9 mouse cellular contexts compared by ENCODE assay signal in the genomic region with DNA sequence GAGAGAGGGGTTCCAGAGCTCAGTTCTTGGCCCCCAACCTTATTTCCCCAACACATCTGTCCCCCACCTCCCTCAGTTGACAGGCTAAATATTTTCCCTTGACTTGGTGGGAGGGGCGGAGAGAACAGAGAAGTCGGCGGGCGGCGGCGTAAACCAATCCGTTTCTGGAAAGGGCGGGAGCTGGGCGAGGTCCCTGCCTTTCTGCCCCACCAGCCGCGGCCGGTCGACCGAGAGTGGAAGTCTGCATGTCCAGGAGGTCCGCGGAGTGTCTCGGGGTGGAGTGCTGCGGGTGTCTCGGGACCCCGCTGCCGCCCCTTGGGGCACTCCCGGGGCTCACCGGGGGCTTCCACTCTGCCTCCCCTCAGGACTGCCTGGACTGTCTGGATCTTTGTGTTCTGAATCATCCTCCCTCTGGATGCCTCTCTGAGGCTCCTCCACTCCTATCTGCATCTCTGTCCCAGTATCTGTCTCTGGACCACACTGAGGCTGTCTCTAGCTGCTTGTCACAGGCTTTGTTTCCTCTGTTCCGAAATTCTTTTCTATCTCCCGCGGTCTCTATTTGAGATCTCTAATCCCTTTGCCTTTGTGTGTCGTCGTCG. TPM values are rescaled to one million over a fixed set of nuclear protein-coding genes. Genes with fewer than 3 reads are reported as not detected.
DNase-seq lines count a peak whose midpoint lies in the region; ATAC-seq and TF ChIP-seq lines count a peak whose summit lies in the region.
"Had no signal": no experiment of that assay in that cellular context is flagged by ENCODE, and none has a peak within 500 bp of the region (broad histone marks: within the 10 kb centered on the region; RNA-seq: fewer than 3 reads in every experiment).

A gene (plus strand): TSS at position 216 of the 599 bp plus-strand sequence.

- H3K27me3 ChIP-seq in forebrain, postnatal 0 days (ENCODE audit: insufficient read depth, low read length) = peaks cover 68% of the 10 kb centered on the region
- peaks cover 90% of the 10 kb centered on the region for H3K27me3 ChIP-seq in intestine, embryonic 15.5 days (replicated peaks)
- H3K27me3 ChIP-seq in lung, embryonic 15.5 days = peaks cover 100% of the 10 kb centered on the region
- peaks cover 76% of the 10 kb centered on the region for H3K27me3 ChIP-seq in stomach, embryonic 16.5 days (ENCODE audit: control insufficient read depth, insufficient read depth, low read length)

- no peaks in the 10 kb centered on the region for H3K36me3 ChIP-seq in forebrain, postnatal 0 days (ENCODE audit: insufficient read depth)
- H3K36me3 ChIP-seq in intestine, embryonic 15.5 days = no peaks in the 10 kb centered on the region
- no peaks in the 10 kb centered on the region for H3K36me3 ChIP-seq in lung, embryonic 15.5 days
- no peaks in the 10 kb centered on the region for H3K36me3 ChIP-seq in stomach, embryonic 16.5 days (ENCODE audit: control insufficient read depth, insufficient read depth, low read length)

- peak within 1 kb of the TSS; percentile 33; the same call in 1 of the 2 replicates for H3K9ac ChIP-seq in forebrain, postnatal 0 days
- peak within 1 kb of the TSS; percentile 33; the same call in 1 of the 2 replicates for H3K9ac ChIP-seq in intestine, embryonic 15.5 days
- H3K9ac ChIP-seq in lung, embryonic 15.5 days = peak within 1 kb of the TSS; percentile 29
- H3K9ac ChIP-seq in stomach, embryonic 16.5 days (ENCODE audit: low read length) = peak within 1 kb of the TSS; percentile 68

- H3K9me3 ChIP-seq in forebrain, postnatal 0 days (ENCODE audit: low read length) = no peaks in the 10 kb centered on the region
- no peaks in the 10 kb centered on the region for H3K9me3 ChIP-seq in intestine, embryonic 15.5 days
- no peaks in the 10 kb centered on the region for H3K9me3 ChIP-seq in lung, embryonic 15.5 days
- no peaks in the 10 kb centered on the region for H3K9me3 ChIP-seq in stomach, embryonic 16.5 days (replicated peaks; ENCODE audit: control insufficient read depth, low read length)

- H3K4me2 ChIP-seq in forebrain, postnatal 0 days (ENCODE audit: low read depth) = peak within 1 kb of the TSS; percentile 50
- H3K4me2 ChIP-seq in intestine, embryonic 15.5 days (replicated peaks) = peak within 1 kb of the TSS; percentile 79
- peak within 1 kb of the TSS; percentile 67 for H3K4me2 ChIP-seq in lung, embryonic 15.5 days
- peak within 1 kb of the TSS; percentile 67 for H3K4me2 ChIP-seq in stomach, embryonic 16.5 days (ENCODE audit: low read depth, low read length)

- no peaks in the 10 kb centered on the region for H3K4me1 ChIP-seq in forebrain, postnatal 0 days (ENCODE audit: insufficient read depth)
- H3K4me1 ChIP-seq in intestine, embryonic 15.5 days (replicated peaks) = peaks cover 25% of the 10 kb centered on the region
- H3K4me1 ChIP-seq in lung, embryonic 15.5 days = peaks cover 24% of the 10 kb centered on the region
- peaks cover 26% of the 10 kb centered on the region for H3K4me1 ChIP-seq in stomach, embryonic 16.5 days (ENCODE audit: control insufficient read depth, insufficient read depth, low read length)

- ATAC-seq in forebrain, postnatal 0 days = no peak
- no peak for ATAC-seq in intestine, embryonic 15.5 days
- no peak for ATAC-seq in lung, embryonic 15.5 days (ENCODE audit: borderline replicate concordance, extremely low read depth, low FRiP score, low TSS enrichment)
- peak; percentile 8; the same call in 1 of the 2 replicates for ATAC-seq in stomach, embryonic 16.5 days (ENCODE audit: insufficient read depth, low FRiP score)
- ATAC-seq in erythroid progenitor cell, adult 5-6 weeks (replicated peaks; ENCODE audit: low FRiP score, poor library complexity, severe bottlenecking) = no peak
- ATAC-seq: Patski had no signal

- H3K4me3 ChIP-seq in forebrain, postnatal 0 days (ENCODE audit: low read depth, low read length) = peak within 1 kb of the TSS; percentile 31
- peak within 1 kb of the TSS; percentile 34 for H3K4me3 ChIP-seq in intestine, embryonic 15.5 days (replicated peaks)
- H3K4me3 ChIP-seq in lung, embryonic 15.5 days = peak within 1 kb of the TSS; percentile 34
- H3K4me3 ChIP-seq in stomach, embryonic 16.5 days (replicated peaks; ENCODE audit: low read length) = peak within 1 kb of the TSS; percentile 46

- DNase-seq in ovary, postnatal 36 days (ENCODE audit: low spot score) = peak; percentile 41
- DNase-seq in ovary, postnatal 10 days (ENCODE audit: low spot score) = no peak
- DNase-seq in forebrain, postnatal 0 days = no peak
- DNase-seq in right cerebral cortex, adult 2 months (ENCODE audit: low spot score in 2 of 2) = no peak

- under 1% methylated on average over 29 of the region's 29 CpGs for WGBS in forebrain, postnatal 0 days
- 2% methylated on average over 29 of the region's 29 CpGs for WGBS in intestine, embryonic 15.5 days
- WGBS in lung, embryonic 15.5 days = 1% methylated on average over 29 of the region's 29 CpGs
- WGBS in stomach, embryonic 16.5 days = 2% methylated on average over 29 of the region's 29 CpGs

- no peak within 1 kb of the TSS for H3K27ac ChIP-seq in forebrain, postnatal 0 days (ENCODE audit: low read depth, low read length)
- no peak within 1 kb of the TSS for H3K27ac ChIP-seq in intestine, embryonic 15.5 days
- no peak within 1 kb of the TSS for H3K27ac ChIP-seq in lung, embryonic 15.5 days
- H3K27ac ChIP-seq in stomach, embryonic 16.5 days (ENCODE audit: low read length) = no peak within 1 kb of the TSS

- TF ChIP-seq CTCF in forebrain, postnatal 0 days (IDR thresholded peaks at IDR 0.05; ENCODE audit: low read depth) = no peak

RNA-seq across cellular contexts. Expression of the gene that starts here (rescaled TPM):
- total RNA-seq in forebrain, postnatal 0 days (2014; rRNA removed) = 0.54 and 8.7 TPM in 2 replicates
- 0.23 TPM in 2 replicates for polyA plus RNA-seq in forebrain, postnatal 0 days (2015; fragmentation: Nextera tagmentation; extraction: Ambion mirVana)
- polyA plus RNA-seq in intestine, embryonic 15.5 days (2015; fragmentation: Nextera tagmentation; extraction: Ambion mirVana) = 0.44 and 0.52 TPM in 2 replicates
- polyA plus RNA-seq in lung, embryonic 15.5 days (2015; fragmentation: Nextera tagmentation; extraction: Ambion mirVana) = 0.09 and 0.16 TPM in 2 replicates
- polyA plus RNA-seq in stomach, embryonic 16.5 days (2015; fragmentation: Nextera tagmentation; extraction: Ambion mirVana) = 0.41 and 0.50 TPM in 2 replicates
- total RNA-seq in erythroid progenitor cell, adult 5-6 weeks (2015; ENCODE audit: low replicate concordance) = not detected in 2 replicates
- not detected in 2 replicates for total RNA-seq in erythroid progenitor cell, adult 5-6 weeks (2017; ENCODE audit: low replicate concordance)

Comparison
In these comparisons a context has a peak if more than half of its experiments do, and no peak if none do; other contexts are left out.
1. Peak in ATAC-seq, H3K4me3 ChIP-seq, H3K9ac ChIP-seq and H3K4me2 ChIP-seq in stomach, embryonic 16.5 days; RNA of the gene not detected or under 1 TPM.